Mouse (Mus musculus) gastrocnemius, postnatal 14 days (tissue): ENCODE measurements around the gene Hfe. TPM values are rescaled to one million over a fixed set of nuclear protein-coding genes. Genes with fewer than 3 reads are reported as not detected.

Source experiments
- microRNA-seq, 2 experiments: library from miRNA; unstranded; fragments of <30 nt; microRNA quantifications; one replicate each; pipeline ENCODE4 v1.2.0; 2021
- total RNA-seq, 2 experiments: library from RNA; stranded (reverse); gene quantifications; 2 replicates each; pipeline ENCODE4 v1.2.3; 2021

Hfe gene
- total RNA-seq, 2 experiments from 2014 or later, result 15.3 to 17.6 TPM

Small RNAs within 50 kb of the gene (microRNA-seq; reads per million reads assigned to microRNA genes)
- 0 reads per million in 2 experiments for gene Gm44314
- gene Gm44350, result 0 reads per million in 2 experiments
- 0 reads per million in 2 experiments for gene Gm44484

Other genes with a start within 250 kb of the Hfe start
- not detected for gene Btn1a1, start 245.0 kb downstream of the Hfe start, total RNA-seq
- not detected for gene Btn2a2, start 222.0 kb downstream of the Hfe start, total RNA-seq
- gene Hist1h4h, start 179.8 kb downstream of the Hfe start, total RNA-seq, result 100 to 1,000 TPM; 281 to 294 TPM
- gene Hist1h2af, start 176.9 kb downstream of the Hfe start, total RNA-seq, result 10 to 100 TPM; 61.2 to 77.1 TPM
- 10 to 100 TPM; 19.9 to 21.2 TPM for gene Hist1h3g, start 175.4 kb downstream of the Hfe start, total RNA-seq
- gene Hist1h2bh, start 167.5 kb downstream of the Hfe start, total RNA-seq, result 1 to 10 TPM; 5.5 to 5.7 TPM
- gene Hist1h3f, start 166.8 kb downstream of the Hfe start, total RNA-seq, result 10 to 100 TPM; 24.2 to 25.2 TPM
- 100 to 1,000 TPM; 118 to 120 TPM for gene Hist1h4f, start 159.2 kb downstream of the Hfe start, total RNA-seq
- gene Hist1h1d, start 157.6 kb downstream of the Hfe start, total RNA-seq, result 1 to 10 TPM; 8.2 to 9.3 TPM
- gene Hist1h3e, start 148.5 kb downstream of the Hfe start, total RNA-seq, result 10 to 100 TPM; 54.8 to 55.8 TPM
- 10 to 100 TPM; 15.2 to 16.6 TPM for gene Hist1h2ae, start 139.6 kb downstream of the Hfe start, total RNA-seq
- 100 to 1,000 TPM; 102 to 113 TPM for gene Hist1h2bg, start 139.5 kb downstream of the Hfe start, total RNA-seq
- 10 to 100 TPM; 47.0 to 49.6 TPM for gene Hist1h2bf, start 136.7 kb downstream of the Hfe start, total RNA-seq
- gene Hist1h2ad, start 136.5 kb downstream of the Hfe start, total RNA-seq, result 10 to 100 TPM; 13.9 to 14.8 TPM
- 10 to 100 TPM; 13.5 to 15.2 TPM for gene Hist1h3d, start 135.1 kb downstream of the Hfe start, total RNA-seq
- gene Hist1h4d, start 129.3 kb downstream of the Hfe start, total RNA-seq, result 10 to 100 TPM; 88.4 to 95.8 TPM
- 10 to 100 TPM; 25.3 to 25.8 TPM for gene Hist1h2be, start 89.7 kb downstream of the Hfe start, total RNA-seq
- 100 to 1,000 TPM in 1 of 2 experiments, 10 to 100 TPM in 1; 91.2 to 121 TPM for gene Hist1h1e, start 88.3 kb downstream of the Hfe start, total RNA-seq
- gene Hist1h2ac, start 26.9 kb downstream of the Hfe start, total RNA-seq, result 1 to 10 TPM; 3.1 to 3.7 TPM
- gene Hist1h2bc, start 26.7 kb downstream of the Hfe start, total RNA-seq, result 10 to 100 TPM; 75.5 to 80.0 TPM
- gene Hist1h1t, start 15.0 kb downstream of the Hfe start, total RNA-seq, result not detected
- gene Hist1h4c, start 12.4 kb downstream of the Hfe start, total RNA-seq, result 10 to 100 TPM; 94.2 to 99.8 TPM
- 100 to 1,000 TPM; 258 to 269 TPM for gene Hist1h1c, start 28.0 kb upstream of the Hfe start, total RNA-seq
- gene Hist1h3c, start 34.7 kb upstream of the Hfe start, total RNA-seq, result 10 to 100 TPM; 31.6 to 33.2 TPM
- gene Hist1h2bb, start 35.9 kb upstream of the Hfe start, total RNA-seq, result 10 to 100 TPM; 42.8 to 44.6 TPM
- gene Hist1h2ab, start 40.3 kb upstream of the Hfe start, total RNA-seq, result 10 to 100 TPM; 67.6 to 81.2 TPM
- gene Hist1h3b, start 41.4 kb upstream of the Hfe start, total RNA-seq, result 10 to 100 TPM; 86.8 to 91.4 TPM
- gene Hist1h4b, start 46.2 kb upstream of the Hfe start, total RNA-seq, result 10 to 100 TPM; 56.8 to 62.2 TPM
- gene Hist1h4a, start 50.4 kb upstream of the Hfe start, total RNA-seq, result 10 to 100 TPM; 55.4 to 68.5 TPM
- 10 to 100 TPM; 70.9 to 73.7 TPM for gene Hist1h3a, start 51.5 kb upstream of the Hfe start, total RNA-seq
- gene Hist1h1a, start 52.8 kb upstream of the Hfe start, total RNA-seq, result 10 to 100 TPM; 45.7 to 47.5 TPM
- not detected for gene Trim38, start 59.1 kb upstream of the Hfe start, total RNA-seq
- not detected for gene Slc17a2, start 96.1 kb upstream of the Hfe start, total RNA-seq
- gene Slc17a3, start 128.6 kb upstream of the Hfe start, total RNA-seq, result not detected
- gene Slc17a1, start 156.9 kb upstream of the Hfe start, total RNA-seq, result not detected
- gene Slc17a4, start 204.2 kb upstream of the Hfe start, total RNA-seq, result not detected
- not detected for gene Hist1h2ba, start 223.3 kb upstream of the Hfe start, total RNA-seq
- not detected for gene Hist1h2aa, start 223.6 kb upstream of the Hfe start, total RNA-seq